Mouse (Mus musculus) adrenal gland (tissue): ENCODE data around the gene Glis1.

Experiments
- intact Hi-C: fragments of 180-260 bp; cut with DNase I; formaldehyde crosslinking; loops from one replicate; pipeline ENCODE4 v1.15.1; 2025
- long read RNA-seq, 2 experiments: library from polyadenylated mRNA; unstranded; transcript quantifications; one replicate each; pipeline ENCODE4 v2.0.0; 2020; ENCODE audit warnings: borderline replicate concordance in 1 of 2; ENCODE audit not compliant: insufficient replicate concordance in 1 of 2

Glis1 gene
- long read RNA-seq, experiment 1, result 0 reads
- long read RNA-seq, experiment 2, result 0 reads

GRCm38 (mm10) chr4:107434356-107435237 lies at the start of gene Glis1:
Glis1 (plus strand) TSS chr4:107434591.
- intact Hi-C loops, result no loop called here

GRCm38 (mm10) chr4:107387038-107387437 lies 47.4 kb upstream of the Glis1 start:
- intact Hi-C loops, result no loop called here

- intact Hi-C loops, result no loop called here
These were observed 46.9 kb upstream of the Glis1 start for GRCm38 (mm10) chr4:107387465-107387864.

DNA sequence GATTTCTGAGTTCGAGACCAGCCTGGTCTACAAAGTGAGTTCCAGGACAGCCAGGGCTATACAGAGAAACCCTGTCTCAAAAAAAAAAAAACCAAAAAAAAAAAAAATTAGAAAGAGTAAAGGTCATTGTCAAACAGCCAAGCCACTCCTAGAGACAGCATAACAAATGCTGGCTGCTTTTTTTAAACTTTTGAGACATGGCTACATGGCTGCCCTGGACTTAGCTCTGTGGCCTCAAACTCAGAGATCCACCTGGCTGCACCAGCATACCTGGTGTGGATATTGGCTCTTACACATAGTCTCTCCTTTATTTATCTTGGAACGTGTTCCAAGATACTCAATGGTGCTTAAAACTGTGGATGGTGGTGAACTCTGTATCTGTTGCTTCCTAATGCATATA lies 46.1 kb upstream of the Glis1 start:
- intact Hi-C loops, result no loop called here

GRCm38 (mm10) chr4:107389345-107389744 lies 45.0 kb upstream of the Glis1 start:
- intact Hi-C loops, result no loop called here

DNA sequence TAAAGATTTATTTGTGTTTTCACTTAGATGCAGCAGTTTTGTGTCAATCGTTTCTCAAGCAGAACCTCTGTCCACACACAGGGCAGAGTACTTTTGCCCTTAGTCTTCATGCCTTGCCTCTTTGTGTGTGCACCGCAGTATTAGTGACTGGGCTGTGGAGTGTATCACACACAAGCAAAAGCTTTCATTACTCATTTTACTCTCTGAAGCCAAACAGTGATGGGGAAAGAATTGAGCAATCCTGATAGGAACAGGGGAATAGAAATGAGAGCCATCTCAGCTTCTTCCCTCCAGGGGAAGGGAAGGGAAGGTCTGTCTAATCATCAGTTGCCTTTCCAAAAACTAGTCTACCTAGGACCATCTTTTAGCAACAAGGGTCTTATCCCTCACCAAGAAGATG lies 40.6 kb upstream of the Glis1 start:
- intact Hi-C loops, result no loop called here

DNA sequence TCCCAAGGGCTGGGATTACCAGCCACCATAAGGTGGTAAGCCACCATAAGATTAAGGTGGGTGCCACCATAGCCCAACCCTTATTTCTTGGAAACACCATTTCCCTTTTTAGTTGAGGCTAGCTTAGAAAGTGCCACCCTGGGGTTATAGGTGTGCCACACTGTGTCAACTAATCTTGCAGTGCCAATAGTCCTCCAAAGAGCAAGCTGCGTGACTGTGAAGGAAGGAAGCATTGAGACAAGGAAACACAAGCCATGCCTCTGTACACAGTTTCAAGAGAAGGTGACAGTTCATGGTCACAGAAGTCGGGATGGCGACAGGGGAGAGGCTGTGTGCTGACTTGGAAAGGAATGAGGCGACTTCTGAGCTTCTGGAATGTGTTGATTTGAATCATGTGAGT lies 14.2 kb upstream of the Glis1 start:
- intact Hi-C loops, result loop anchor here (5.0 to 10.0 kb wide), 2 partner anchors 185 to 232 kb away; no protein-coding TSS in a partner anchor

DNA sequence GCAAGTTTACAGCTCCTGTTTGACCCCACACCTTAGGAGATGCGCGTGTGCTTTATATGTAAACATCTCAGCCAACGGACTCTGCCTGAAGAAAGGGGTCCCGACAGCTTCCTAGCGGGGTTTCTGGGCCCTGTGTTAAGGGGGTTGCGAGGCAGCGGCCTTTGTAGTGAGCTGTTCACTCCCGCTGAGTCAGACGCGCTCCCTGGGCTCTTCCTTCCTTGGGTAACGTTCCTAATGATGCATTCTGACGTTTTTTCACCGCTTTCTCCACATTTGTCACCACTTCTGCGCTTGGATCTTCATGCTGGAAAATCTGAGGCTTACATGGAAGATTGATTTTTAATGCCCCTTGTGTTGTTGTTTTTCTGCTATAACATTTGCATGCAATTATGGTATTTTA lies 12.7 kb upstream of the Glis1 start:
- intact Hi-C loops, result loop anchor here (5.0 to 10.0 kb wide), 2 partner anchors 183 to 231 kb away; no protein-coding TSS in a partner anchor

DNA sequence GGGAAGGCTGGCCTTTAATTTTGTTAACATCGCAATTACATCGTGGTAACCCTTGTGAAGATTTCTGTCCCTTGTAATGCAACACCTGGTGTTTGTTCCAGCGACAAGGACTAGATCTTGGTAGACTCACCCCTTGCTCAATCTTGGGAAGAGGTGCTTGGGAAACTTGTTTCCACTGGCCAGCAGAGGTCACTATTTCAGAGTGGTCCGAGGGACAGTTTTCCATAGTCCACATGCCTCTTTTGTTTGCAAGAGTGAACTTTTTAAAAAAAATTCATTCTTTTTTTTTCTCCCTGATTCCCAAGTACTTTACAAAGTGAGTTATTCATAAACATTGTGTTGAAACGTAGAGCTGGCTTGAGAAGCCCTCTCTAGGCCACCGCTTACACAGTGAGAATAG lies 12.2 kb upstream of the Glis1 start:
- intact Hi-C loops, result loop anchor here (5.0 to 10.0 kb wide), 2 partner anchors 183 to 230 kb away; no protein-coding TSS in a partner anchor

- intact Hi-C loops, result loop anchor here (10.0 kb wide), 1 partner anchor 179 kb away; no protein-coding TSS in a partner anchor
These were observed 8.8 kb upstream of the Glis1 start for GRCm38 (mm10) chr4:107425616-107426015.

- intact Hi-C loops, result loop anchor here (10.0 kb wide), 1 partner anchor 178 kb away; no protein-coding TSS in a partner anchor
These were observed 7.8 kb upstream of the Glis1 start for GRCm38 (mm10) chr4:107426631-107427030.

DNA sequence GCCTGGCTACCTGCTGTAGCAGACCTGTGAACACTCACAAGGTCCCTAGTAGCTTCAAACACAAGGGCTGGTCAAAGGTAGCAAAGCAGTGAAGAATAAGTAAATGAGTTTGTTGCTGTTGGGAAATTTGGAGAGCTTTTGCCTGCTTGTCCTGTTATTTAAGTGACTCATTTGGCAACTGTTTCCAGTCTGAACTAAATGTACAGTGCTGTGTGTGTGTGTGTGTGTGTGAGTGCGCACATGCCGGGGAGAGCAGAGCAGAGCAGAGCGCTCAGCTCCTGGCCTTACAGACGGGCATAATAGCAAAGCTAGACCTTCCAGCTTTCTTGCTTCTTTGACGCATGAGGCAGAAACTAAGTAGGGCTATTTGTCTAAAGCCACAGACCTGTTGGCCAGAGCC lies 1.7 kb upstream of the Glis1 start:
- intact Hi-C loops, result no loop called here

GRCm38 (mm10) chr4:107433998-107434355 lies 414 bp upstream of the Glis1 start:
- intact Hi-C loops, result no loop called here

DNA sequence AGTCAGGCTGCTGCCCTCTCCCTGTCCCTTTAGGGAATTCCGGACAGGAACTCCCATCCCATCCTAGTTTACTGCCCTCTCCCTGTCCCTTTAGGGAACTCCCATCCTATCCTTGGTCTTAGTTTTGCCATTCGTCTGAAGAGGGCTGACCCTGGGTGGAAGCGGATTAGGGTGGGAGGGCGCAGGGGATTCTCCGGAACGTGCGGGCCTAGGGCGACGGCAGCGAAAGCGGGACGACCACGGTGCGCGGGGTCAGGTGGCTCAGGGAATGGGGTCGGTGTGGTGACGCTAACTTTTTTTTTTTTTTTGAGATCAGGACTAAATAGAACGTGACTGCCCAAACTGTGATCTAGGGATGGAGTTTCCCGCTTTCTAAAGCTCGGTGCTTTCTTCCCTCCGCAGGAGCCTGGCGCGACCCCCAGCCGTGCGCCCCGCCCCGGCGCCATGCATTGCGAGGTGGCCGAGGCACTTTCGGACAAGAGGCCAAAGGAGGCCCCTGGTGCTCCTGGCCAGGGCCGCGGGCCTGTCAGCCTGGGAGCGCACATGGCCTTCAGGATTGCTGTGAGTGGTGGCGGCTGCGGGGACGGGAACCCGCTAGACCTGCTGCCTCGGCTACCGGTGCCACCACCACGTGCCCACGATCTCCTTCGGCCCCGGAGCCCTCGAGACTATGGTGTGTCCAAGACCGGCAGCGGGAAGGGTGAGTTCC lies 1.0 kb downstream of the Glis1 start:
- intact Hi-C loops, result no loop called here

GRCm38 (mm10) chr4:107436476-107436875 lies 2.1 kb downstream of the Glis1 start:
- intact Hi-C loops, result no loop called here

GRCm38 (mm10) chr4:107438741-107439140 lies 4.3 kb downstream of the Glis1 start:
- intact Hi-C loops, result no loop called here

GRCm38 (mm10) chr4:107440306-107440705 lies 5.9 kb downstream of the Glis1 start:
- intact Hi-C loops, result no loop called here

DNA sequence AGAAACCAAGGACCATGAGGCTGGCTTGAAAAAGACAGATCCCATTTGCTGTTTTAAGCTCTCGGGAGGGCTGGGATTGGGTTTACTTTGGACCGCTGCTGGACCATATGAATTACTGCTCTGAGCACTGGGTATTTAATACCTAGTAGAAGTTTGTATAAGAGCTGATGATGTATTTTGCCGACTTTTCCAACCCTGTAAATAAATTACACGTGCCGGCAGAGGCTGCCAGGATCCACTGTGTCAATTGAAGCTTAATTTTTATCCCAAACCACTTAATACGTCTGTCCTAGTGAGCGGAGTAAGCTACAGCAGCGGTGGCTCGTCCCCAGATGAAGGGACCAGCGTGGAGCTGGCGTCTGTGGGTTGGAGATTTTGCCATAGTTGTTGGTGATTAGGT lies 7.9 kb downstream of the Glis1 start:
- intact Hi-C loops, result no loop called here

DNA sequence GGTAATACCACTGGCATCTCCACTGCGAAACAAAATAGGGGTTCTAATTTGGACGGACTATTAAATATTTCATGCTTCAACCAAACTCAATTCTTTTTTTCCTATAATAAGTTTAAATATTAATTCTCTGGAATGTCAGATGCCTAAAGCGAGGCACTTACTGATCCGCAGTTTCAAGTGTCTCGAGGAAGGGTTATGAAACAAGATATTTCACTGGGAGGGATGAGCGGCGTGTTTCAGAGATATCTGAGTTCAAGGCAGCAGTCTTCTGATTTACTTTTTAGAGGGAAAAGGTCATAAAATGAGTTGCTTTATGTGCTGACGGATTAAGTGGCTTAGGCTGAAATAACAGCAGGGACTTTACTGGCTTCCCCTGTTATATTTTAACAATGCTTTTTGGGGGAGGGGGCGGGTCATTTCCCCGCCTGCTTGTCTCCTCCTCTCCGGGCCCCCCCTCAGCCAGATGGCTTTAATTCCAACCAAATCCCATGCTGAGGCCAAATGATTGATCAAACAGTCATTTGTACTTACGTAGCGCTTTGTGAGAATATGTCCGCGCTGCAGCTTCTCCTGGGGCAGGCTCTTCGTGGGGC lies 8.6 kb downstream of the Glis1 start:
- intact Hi-C loops, result no loop called here

DNA sequence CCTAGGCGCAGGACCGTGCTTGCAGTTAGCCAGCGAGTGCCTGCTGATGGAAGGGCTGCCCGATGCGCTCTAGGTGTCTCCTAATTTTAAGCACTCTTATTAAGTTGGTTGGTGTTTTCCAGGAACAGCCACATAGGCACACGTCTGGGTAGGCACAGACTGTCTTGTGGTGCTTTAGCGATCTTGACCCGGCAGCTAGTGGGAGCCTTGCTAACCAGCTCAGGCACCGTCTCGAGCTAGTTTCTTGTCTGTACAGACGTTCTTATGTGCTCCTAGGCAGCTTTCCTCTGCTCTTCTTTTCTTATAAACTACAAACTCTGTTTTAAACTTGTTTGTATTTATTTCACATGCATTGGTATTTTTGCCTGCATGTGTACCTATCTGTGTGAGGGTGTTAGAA lies 9.2 kb downstream of the Glis1 start:
- intact Hi-C loops, result no loop called here

DNA sequence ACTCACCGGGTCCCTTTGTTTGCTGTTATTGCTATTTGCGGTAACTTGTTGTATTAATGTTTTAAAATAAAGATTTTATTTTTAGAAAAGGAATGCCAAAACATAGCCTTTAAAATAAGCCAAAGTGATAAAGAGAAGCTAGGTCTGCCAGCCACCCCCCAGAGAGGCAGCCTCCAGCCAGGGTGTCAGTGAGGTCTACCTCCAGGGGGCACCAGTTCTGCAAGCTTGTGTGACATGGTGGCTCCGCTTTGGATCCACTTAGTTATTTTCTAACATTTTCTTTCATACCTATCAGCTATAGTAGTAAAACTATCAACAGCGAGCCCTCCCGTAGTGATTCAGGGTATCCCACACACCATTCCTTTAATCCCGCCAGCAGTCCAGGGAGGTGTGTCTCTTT lies 14.1 kb downstream of the Glis1 start:
- intact Hi-C loops, result no loop called here

GRCm38 (mm10) chr4:107449519-107449918 lies 15.1 kb downstream of the Glis1 start:
- intact Hi-C loops, result no loop called here
